Mouse (Mus musculus): ENCODE data around the gene Ccdc191. TPM values are rescaled to one million over a fixed set of nuclear protein-coding genes. Genes with fewer than 3 reads are reported as not detected.

Ccdc191 gene
- polyA plus RNA-seq, 1 experiment from 2014 or later: 11.7 TPM

GRCm38 (mm10) chr16:43940846-43941245 lies 51.2 kb downstream of the Ccdc191 start:
- 89% methylated on average over 4 of the region's 4 CpGs for WGBS
- H3K27me3 ChIP-seq (replicated peaks; ENCODE audit: control insufficient read depth, insufficient read depth, low read length): no peaks in the 10 kb centered on the region
- H3K4me3 ChIP-seq (ENCODE audit: low read length): no peak overlapping the region
- H3K27ac ChIP-seq (ENCODE audit: low read length): no peak overlapping the region
- H3K9me3 ChIP-seq (ENCODE audit: control insufficient read depth, low read length): no peaks in the 10 kb centered on the region
- no peaks in the 10 kb centered on the region for H3K36me3 ChIP-seq (ENCODE audit: control insufficient read depth, insufficient read depth, low read length)
- no peak overlapping the region for H3K4me2 ChIP-seq (ENCODE audit: low read depth, low read length)
- no peak for ATAC-seq
- H3K4me1 ChIP-seq (ENCODE audit: control insufficient read depth, insufficient read depth, low read length): no peaks in the 10 kb centered on the region
- no peak overlapping the region for H3K9ac ChIP-seq (ENCODE audit: low read depth, low read length)

GRCm38 (mm10) chr16:43945351-43945750 lies 55.8 kb downstream of the Ccdc191 start:
- no peak overlapping the region for H3K4me2 ChIP-seq (ENCODE audit: low read depth, low read length)
- ATAC-seq: no peak
- no peak overlapping the region for H3K4me3 ChIP-seq (ENCODE audit: low read length)
- WGBS: 64% methylated on average over 3 of the region's 3 CpGs
- H3K9ac ChIP-seq (ENCODE audit: low read depth, low read length): no peak overlapping the region
- H3K36me3 ChIP-seq (ENCODE audit: control insufficient read depth, insufficient read depth, low read length): no peaks in the 10 kb centered on the region
- H3K4me1 ChIP-seq (ENCODE audit: control insufficient read depth, insufficient read depth, low read length): no peaks in the 10 kb centered on the region
- H3K27me3 ChIP-seq (replicated peaks; ENCODE audit: control insufficient read depth, insufficient read depth, low read length): no peaks in the 10 kb centered on the region
- no peak overlapping the region for H3K27ac ChIP-seq (ENCODE audit: low read length)
- no peaks in the 10 kb centered on the region for H3K9me3 ChIP-seq (ENCODE audit: control insufficient read depth, low read length)

GRCm38 (mm10) chr16:43945869-43946268 lies 56.3 kb downstream of the Ccdc191 start:
- Histone ChIP-seq H3K4me1 (ENCODE audit: control insufficient read depth, insufficient read depth, low read length) (no peaks in the 10 kb centered on the region), H3K27ac (ENCODE audit: low read length) (no peak overlapping the region; the same call in 1 of the 2 replicates), H3K27me3 (replicated peaks; ENCODE audit: control insufficient read depth, insufficient read depth, low read length) (no peaks in the 10 kb centered on the region), H3K4me3 (ENCODE audit: low read length) (no peak overlapping the region), H3K9me3 (ENCODE audit: control insufficient read depth, low read length) (no peaks in the 10 kb centered on the region), H3K4me2 (ENCODE audit: low read depth, low read length) (no peak overlapping the region), H3K9ac (ENCODE audit: low read depth, low read length) (no peak overlapping the region), H3K36me3 (ENCODE audit: control insufficient read depth, insufficient read depth, low read length) (no peaks in the 10 kb centered on the region)
- WGBS: 60% methylated on average over 3 of the region's 3 CpGs
- no peak for ATAC-seq

- ATAC-seq: peak; percentile 69
- Histone ChIP-seq H3K27ac (ENCODE audit: low read length) (no peak overlapping the region), H3K4me2 (ENCODE audit: low read depth, low read length) (no peak overlapping the region), H3K9ac (ENCODE audit: low read depth, low read length) (no peak overlapping the region), H3K27me3 (replicated peaks; ENCODE audit: control insufficient read depth, insufficient read depth, low read length) (no peaks in the 10 kb centered on the region), H3K4me1 (ENCODE audit: control insufficient read depth, insufficient read depth, low read length) (no peaks in the 10 kb centered on the region), H3K36me3 (ENCODE audit: control insufficient read depth, insufficient read depth, low read length) (no peaks in the 10 kb centered on the region), H3K9me3 (ENCODE audit: control insufficient read depth, low read length) (no peaks in the 10 kb centered on the region), H3K4me3 (ENCODE audit: low read length) (no peak overlapping the region)
- 48% methylated on average over 4 of the region's 4 CpGs for WGBS
Measured at GRCm38 (mm10) chr16:43951591-43951990, 62.0 kb downstream of the Ccdc191 start.

GRCm38 (mm10) chr16:43954913-43955312 lies 65.3 kb downstream of the Ccdc191 start:
- ATAC-seq: no peak
- Histone ChIP-seq H3K4me1 (ENCODE audit: control insufficient read depth, insufficient read depth, low read length) (no peaks in the 10 kb centered on the region), H3K36me3 (ENCODE audit: control insufficient read depth, insufficient read depth, low read length) (no peaks in the 10 kb centered on the region), H3K9me3 (ENCODE audit: control insufficient read depth, low read length) (no peaks in the 10 kb centered on the region), H3K27ac (ENCODE audit: low read length) (no peak overlapping the region), H3K27me3 (replicated peaks; ENCODE audit: control insufficient read depth, insufficient read depth, low read length) (no peaks in the 10 kb centered on the region), H3K4me2 (ENCODE audit: low read depth, low read length) (no peak overlapping the region), H3K4me3 (ENCODE audit: low read length) (no peak overlapping the region), H3K9ac (ENCODE audit: low read depth, low read length) (no peak overlapping the region)
- WGBS: 65% methylated on average over 6 of the region's 6 CpGs

- 89% methylated on average over 4 of the region's 4 CpGs for whole genome bisulfite sequencing
- Histone ChIP-seq H3K4me1 (ENCODE audit: control insufficient read depth, insufficient read depth, low read length) (no peaks in the 10 kb centered on the region), H3K4me2 (ENCODE audit: low read depth, low read length) (no peak overlapping the region), H3K9ac (ENCODE audit: low read depth, low read length) (no peak overlapping the region), H3K27ac (ENCODE audit: low read length) (no peak overlapping the region), H3K36me3 (ENCODE audit: control insufficient read depth, insufficient read depth, low read length) (no peaks in the 10 kb centered on the region), H3K4me3 (ENCODE audit: low read length) (no peak overlapping the region), H3K27me3 (replicated peaks; ENCODE audit: control insufficient read depth, insufficient read depth, low read length) (no peaks in the 10 kb centered on the region), H3K9me3 (ENCODE audit: control insufficient read depth, low read length) (no peaks in the 10 kb centered on the region)
- ATAC-seq: no peak
Measured at GRCm38 (mm10) chr16:43958038-43958437, 68.4 kb downstream of the Ccdc191 start.

- Histone ChIP-seq H3K4me2 (ENCODE audit: low read depth, low read length) (no peak overlapping the region), H3K27me3 (replicated peaks; ENCODE audit: control insufficient read depth, insufficient read depth, low read length) (no peaks in the 10 kb centered on the region), H3K9me3 (ENCODE audit: control insufficient read depth, low read length) (no peaks in the 10 kb centered on the region), H3K27ac (ENCODE audit: low read length) (no peak overlapping the region), H3K4me3 (ENCODE audit: low read length) (no peak overlapping the region), H3K4me1 (ENCODE audit: control insufficient read depth, insufficient read depth, low read length) (no peaks in the 10 kb centered on the region), H3K36me3 (ENCODE audit: control insufficient read depth, insufficient read depth, low read length) (no peaks in the 10 kb centered on the region), H3K9ac (ENCODE audit: low read depth, low read length) (no peak overlapping the region)
- no peak for ATAC-seq
- WGBS: 92% methylated on average over 9 of the region's 9 CpGs
Measured at GRCm38 (mm10) chr16:43963291-43963690, 73.7 kb downstream of the Ccdc191 start.

GRCm38 (mm10) chr16:43963780-43964179 lies 74.2 kb downstream of the Ccdc191 start:
- H3K4me2 ChIP-seq (ENCODE audit: low read depth, low read length): no peak overlapping the region
- WGBS: 74% methylated on average over 3 of the region's 3 CpGs
- H3K36me3 ChIP-seq (ENCODE audit: control insufficient read depth, insufficient read depth, low read length): no peaks in the 10 kb centered on the region
- ATAC-seq: no peak
- no peaks in the 10 kb centered on the region for H3K9me3 ChIP-seq (ENCODE audit: control insufficient read depth, low read length)
- H3K4me1 ChIP-seq (ENCODE audit: control insufficient read depth, insufficient read depth, low read length): no peaks in the 10 kb centered on the region
- no peak overlapping the region for H3K27ac ChIP-seq (ENCODE audit: low read length)
- H3K27me3 ChIP-seq (replicated peaks; ENCODE audit: control insufficient read depth, insufficient read depth, low read length): no peaks in the 10 kb centered on the region
- no peak overlapping the region for H3K4me3 ChIP-seq (ENCODE audit: low read length)
- no peak overlapping the region for H3K9ac ChIP-seq (ENCODE audit: low read depth, low read length)

GRCm38 (mm10) chr16:43965781-43966389 lies 76.3 kb downstream of the Ccdc191 start:
- Histone ChIP-seq H3K4me2 (ENCODE audit: low read depth, low read length) (no peak overlapping the region), H3K4me3 (ENCODE audit: low read length) (no peak overlapping the region), H3K4me1 (ENCODE audit: control insufficient read depth, insufficient read depth, low read length) (no peaks in the 10 kb centered on the region), H3K9ac (ENCODE audit: low read depth, low read length) (no peak overlapping the region), H3K36me3 (ENCODE audit: control insufficient read depth, insufficient read depth, low read length) (no peaks in the 10 kb centered on the region), H3K27ac (ENCODE audit: low read length) (no peak overlapping the region), H3K9me3 (ENCODE audit: control insufficient read depth, low read length) (no peaks in the 10 kb centered on the region), H3K27me3 (replicated peaks; ENCODE audit: control insufficient read depth, insufficient read depth, low read length) (no peaks in the 10 kb centered on the region)
- WGBS: 88% methylated on average over 13 of the region's 13 CpGs
- no peak for ATAC-seq

- no peaks in the 10 kb centered on the region for H3K27me3 ChIP-seq (replicated peaks; ENCODE audit: control insufficient read depth, insufficient read depth, low read length)
Measured at GRCm38 (mm10) chr16:43970426-43970825, 80.8 kb downstream of the Ccdc191 start.

More at GRCm38 (mm10) chr16:43970426-43970825, 80.8 kb downstream of the Ccdc191 start:
- H3K36me3 ChIP-seq (ENCODE audit: control insufficient read depth, insufficient read depth, low read length): no peaks in the 10 kb centered on the region
- WGBS: 86% methylated on average over 3 of the region's 3 CpGs
- no peaks in the 10 kb centered on the region for H3K4me1 ChIP-seq (ENCODE audit: control insufficient read depth, insufficient read depth, low read length)
- H3K9ac ChIP-seq (ENCODE audit: low read depth, low read length): no peak overlapping the region
- H3K9me3 ChIP-seq (ENCODE audit: control insufficient read depth, low read length): no peaks in the 10 kb centered on the region
- no peak overlapping the region for H3K4me2 ChIP-seq (ENCODE audit: low read depth, low read length)
- no peak overlapping the region for H3K4me3 ChIP-seq (ENCODE audit: low read length)
- no peak overlapping the region for H3K27ac ChIP-seq (ENCODE audit: low read length)
- no peak for ATAC-seq

Measured in intestine, embryonic 16.5 days (tissue).